Mouse (Mus musculus): ENCODE measurements around the gene Serpinh1.

DNA sequence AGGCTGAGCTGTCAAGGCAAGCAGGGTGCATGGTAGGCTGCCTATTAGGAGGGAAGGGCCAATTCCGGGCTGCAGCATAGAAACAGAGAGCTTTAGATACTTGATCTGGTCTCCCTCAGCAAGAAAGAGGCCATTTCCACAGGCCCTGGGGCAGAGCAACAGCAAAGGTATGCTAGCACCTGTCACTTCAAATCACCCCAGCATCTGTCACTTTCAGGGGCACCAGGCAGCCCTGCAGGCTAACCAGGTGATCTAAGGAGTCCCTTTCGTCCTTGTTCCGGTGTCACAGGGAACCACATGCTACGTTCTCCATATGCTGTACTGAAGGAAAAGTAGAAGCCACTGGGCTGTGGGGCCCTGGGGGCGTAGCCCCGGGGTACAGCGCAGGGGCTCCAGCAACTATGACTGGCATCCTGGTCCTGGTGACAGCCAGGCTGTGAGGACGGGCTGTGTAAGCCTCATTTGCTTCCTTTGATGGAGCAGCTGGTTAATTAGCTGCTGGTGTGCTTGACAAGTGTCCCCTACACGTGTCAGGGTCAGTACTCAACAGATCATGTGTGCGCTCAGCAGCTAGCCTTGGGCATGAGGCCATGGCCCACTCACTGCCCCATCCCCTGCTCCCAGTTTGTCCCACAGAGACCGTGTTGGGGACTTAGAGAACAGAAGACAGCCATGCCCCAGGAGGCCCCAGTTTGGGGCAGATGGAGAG lies 43.0 kb upstream of the Serpinh1 start:
- TF ChIP-seq POLR2A (IDR thresholded peaks at IDR 0.05; ENCODE audit: insufficient read depth, low read depth, low read length) (no peak), CTCF (IDR thresholded peaks at IDR 0.05; ENCODE audit: insufficient read depth, low read depth, low read length) (no peak)
